Mouse (Mus musculus): ENCODE measurements at regions not wholly inside any gene's neighbourhood (a gene's known extent, or its start where the extent isn't known, plus 50 kb on each side); places are given as distances from the start of the nearest gene placed in this dataset.
A peak's percentile ranks its signal among the peaks of the same experiment; 100 is the strongest.

GRCm38 (mm10) chr5:43422815-43423687, 92.3 kb upstream of the C1qtnf7 start:
- DNase-seq, result peak; percentile 58 to 81

GRCm38 (mm10) chr5:43424551-43425257, 90.6 kb upstream of the C1qtnf7 start:
- no peak for DNase-seq

GRCm38 (mm10) chr5:43433337-43433736, 82.0 kb upstream of the C1qtnf7 start:
- DNase-seq, result no peak

- DNase-seq, result no peak
Observed at GRCm38 (mm10) chr5:43439191-43439590, 76.1 kb upstream of the C1qtnf7 start.

GRCm38 (mm10) chr5:43441306-43441705, 74.0 kb upstream of the C1qtnf7 start:
- DNase-seq, result no peak

GRCm38 (mm10) chr5:43444582-43445214, 70.6 kb upstream of the C1qtnf7 start:
- DNase-seq, result no peak

- no peak for DNase-seq
Observed at GRCm38 (mm10) chr5:43445620-43446019, 69.7 kb upstream of the C1qtnf7 start.

- DNase-seq, result no peak
Observed at GRCm38 (mm10) chr5:43446295-43446694, 69.0 kb upstream of the C1qtnf7 start.

- no peak for DNase-seq
Observed at GRCm38 (mm10) chr5:43456018-43456417, 59.3 kb upstream of the C1qtnf7 start.

GRCm38 (mm10) chr5:43457725-43458124, 57.6 kb upstream of the C1qtnf7 start:
- DNase-seq, result no peak

GRCm38 (mm10) chr5:43461987-43462715, 53.2 kb upstream of the C1qtnf7 start:
- no peak for DNase-seq
